17 mouse cellular contexts compared by ENCODE assay signal in the genomic region with DNA sequence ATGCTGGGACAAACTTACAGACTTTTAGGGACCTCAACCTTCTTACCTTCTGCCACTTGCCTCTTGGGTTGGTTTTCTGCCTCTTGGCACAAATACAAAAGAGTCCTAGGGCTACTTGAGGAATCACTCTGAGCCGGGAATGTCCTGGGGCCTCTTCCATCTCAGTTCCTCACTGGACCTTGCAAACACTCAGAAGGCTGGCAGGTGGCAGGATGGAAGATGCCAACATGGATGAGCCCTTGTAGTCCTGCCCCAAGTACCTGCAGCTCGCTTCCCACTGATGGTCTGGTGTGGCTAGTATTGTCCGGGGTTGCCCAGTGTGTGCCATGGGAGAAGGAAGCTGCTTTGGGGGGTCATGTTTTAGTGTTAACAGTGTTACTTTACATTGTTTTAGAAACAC.
DNase-seq lines count a peak whose midpoint lies in the region; ATAC-seq lines count a peak whose summit lies in the region.
"Had no signal": no experiment of that assay in that cellular context is flagged by ENCODE, and none has a peak within 500 bp of the region (broad histone marks: within the 10 kb centered on the region; RNA-seq: fewer than 3 reads in every experiment).

No protein-coding gene starts in this region.

- peak; percentile 56 for DNase-seq in cerebellum, adult 11-12 months
- peak; percentile 27 for DNase-seq in cerebellum, adult 8-10 months
- DNase-seq in cerebellum, adult 11 months = no peak
- DNase-seq in cerebellum, adult 9-11 months = peak; percentile 58
- DNase-seq in cerebellum, postnatal 36 days = peak; percentile 27 to 33
- DNase-seq in gastrocnemius, postnatal 14 days = no peak
- DNase-seq in adrenal gland, adult 2 months = no peak
- DNase-seq: adrenal gland, postnatal 10 days; adrenal gland, postnatal 25 days; B cell, adult 2 months; forebrain, postnatal 0 days had no signal

- no peak for ATAC-seq in cerebellum, adult (ENCODE audit: insufficient number of reproducible peaks, low FRiP score, low TSS enrichment)
- ATAC-seq: activated CD4-positive, CD25-positive, alpha-beta regulatory T cell, adult 4 months; CD4-positive, CD25-positive, alpha-beta regulatory T cell, adult 4 months; forebrain, embryonic 13.5 days; forebrain, embryonic 15.5 days; forebrain, postnatal 0 days; Patski had no signal

- intact Hi-C loops in gastrocnemius, postnatal 14 days (cut with DNase I; ENCODE audit: low total_unique reads) = no loop called here

Comparison
In these comparisons a context has a peak if more than half of its experiments do, and no peak if none do; other contexts are left out.
1. DNase-seq: peak in cerebellum, adult 11-12 months (single experiment), cerebellum, adult 8-10 months (single experiment), cerebellum, adult 9-11 months (single experiment) and cerebellum, postnatal 36 days (2 of 2); none in cerebellum, adult 11 months (single experiment), gastrocnemius, postnatal 14 days (single experiment) and adrenal gland, adult 2 months (single experiment).